Mouse (Mus musculus) brain, embryonic 14.5 days (tissue): Measurements from ENCODE around the gene Defb45.

Source experiments
- CTCF ChIP-seq: fragments of 200-500 bp; IDR thresholded peaks from 2 replicates; pipeline ENCODE4 v1.5.1; 2012; ENCODE audit warnings: inconsistent platforms, mild to moderate bottlenecking, moderate library complexity, borderline replicate concordance; ENCODE audit not compliant: insufficient read depth, insufficient read length; ENCODE audit errors: extremely low read depth
- POLR2A ChIP-seq: fragments of 200-500 bp; IDR thresholded peaks from 2 replicates; pipeline ENCODE4 v1.6.1; 2012; ENCODE audit warnings: mild to moderate bottlenecking, inconsistent platforms, borderline replicate concordance; ENCODE audit not compliant: poor library complexity, insufficient read depth, insufficient read length, severe bottlenecking; ENCODE audit errors: extremely low read depth

- TF ChIP-seq POLR2A = no peak
- no peak for TF ChIP-seq CTCF
Measured at GRCm38 (mm10) chr2:152556655-152557054, 42.5 kb downstream of the Defb45 start.
